Comparison of ENCODE assay signal across 8 mouse cellular contexts in the genomic region with DNA sequence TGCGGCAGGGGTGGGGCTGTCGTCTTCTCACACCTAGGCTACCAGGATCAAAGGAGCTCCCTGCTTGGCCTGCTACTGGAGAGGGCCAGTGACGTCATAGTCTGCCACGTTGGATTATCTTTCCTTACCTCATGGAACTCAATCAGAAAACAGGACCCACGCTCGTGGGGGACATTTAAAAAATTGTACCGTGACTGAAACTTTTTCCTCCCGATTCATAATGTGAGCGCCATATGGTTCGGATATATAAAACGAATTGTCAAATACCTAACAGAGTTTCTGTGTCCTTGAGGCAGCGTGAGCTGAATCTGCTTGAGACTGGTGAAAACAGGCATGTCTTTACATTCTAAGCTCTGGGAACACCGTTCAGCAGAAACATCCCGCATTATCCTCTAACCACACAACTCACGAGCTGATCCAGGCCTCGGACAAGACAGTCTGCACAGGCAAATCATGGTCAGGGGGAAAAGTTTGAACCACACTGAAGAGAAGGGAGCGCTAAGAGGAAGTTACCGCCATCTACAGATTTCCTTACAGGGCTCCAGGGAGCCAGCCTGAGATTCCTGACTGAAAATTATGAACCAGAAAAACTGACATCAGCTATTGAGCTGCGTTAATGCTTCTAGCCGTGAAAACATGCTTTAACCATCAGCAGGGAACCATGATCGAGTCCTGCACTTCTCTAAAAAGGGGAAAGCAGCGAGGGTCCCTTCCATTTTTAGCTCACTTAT. TPM values are rescaled to one million over a fixed set of nuclear protein-coding genes. Genes with fewer than 3 reads are reported as not detected.
A peak's percentile ranks its signal among the peaks of the same experiment; 100 is the strongest.
DNase-seq lines count a peak whose midpoint lies in the region; ATAC-seq and TF ChIP-seq lines count a peak whose summit lies in the region.

No protein-coding gene starts in this region.

- H3K27ac ChIP-seq in kidney, postnatal 0 days = no peak overlapping the region
- H3K27ac ChIP-seq in kidney, adult 2 months (ENCODE audit: insufficient read depth, low read depth, low read length) = no peak overlapping the region
- no peak overlapping the region for H3K27ac ChIP-seq in embryonic facial prominence, embryonic 10.5 days (replicated peaks)
- H3K27ac ChIP-seq in hindbrain, postnatal 0 days = no peak overlapping the region; the same call in 1 of the 2 replicates
- no peak overlapping the region for H3K27ac ChIP-seq in midbrain, embryonic 14.5 days (replicated peaks; ENCODE audit: low read depth, low read length)

- 0 out of 2 replicates have a peak, but pooled peaks cover 4% of the 10 kb centered on the region for H3K27me3 ChIP-seq in kidney, postnatal 0 days (ENCODE audit: insufficient read depth, low read length)
- H3K27me3 ChIP-seq in kidney, adult 2 months (replicated peaks; ENCODE audit: control insufficient read depth, insufficient read depth, low read length) = peaks cover 3% of the 10 kb centered on the region
- H3K27me3 ChIP-seq in embryonic facial prominence, embryonic 10.5 days (replicated peaks; ENCODE audit: low read depth, poor library complexity, severe bottlenecking) = peaks cover 51% of the 10 kb centered on the region
- no peaks in the 10 kb centered on the region; the same call in 1 of the 2 replicates for H3K27me3 ChIP-seq in hindbrain, postnatal 0 days (ENCODE audit: insufficient read depth, low read length)
- H3K27me3 ChIP-seq in midbrain, embryonic 14.5 days (ENCODE audit: control insufficient read depth, insufficient read depth, low read length) = peaks cover 27% of the 10 kb centered on the region

- no peaks in the 10 kb centered on the region for H3K4me1 ChIP-seq in kidney, postnatal 0 days (replicated peaks; ENCODE audit: insufficient read depth, low read length)
- no peaks in the 10 kb centered on the region for H3K4me1 ChIP-seq in kidney, adult 2 months (ENCODE audit: control insufficient read depth, insufficient read depth, low read length)
- H3K4me1 ChIP-seq in embryonic facial prominence, embryonic 10.5 days = peaks cover 22% of the 10 kb centered on the region
- peaks cover 6% of the 10 kb centered on the region for H3K4me1 ChIP-seq in hindbrain, postnatal 0 days (ENCODE audit: insufficient read depth, low read length)
- peaks cover 14% of the 10 kb centered on the region; the same call in 1 of the 2 replicates for H3K4me1 ChIP-seq in midbrain, embryonic 14.5 days (ENCODE audit: control insufficient read depth, insufficient read depth, low read length)

- H3K9me3 ChIP-seq in kidney, postnatal 0 days (replicated peaks; ENCODE audit: low read length) = no peaks in the 10 kb centered on the region
- H3K9me3 ChIP-seq in embryonic facial prominence, embryonic 10.5 days = no peaks in the 10 kb centered on the region
- H3K9me3 ChIP-seq in hindbrain, postnatal 0 days (ENCODE audit: low read length) = no peaks in the 10 kb centered on the region
- no peaks in the 10 kb centered on the region for H3K9me3 ChIP-seq in midbrain, embryonic 14.5 days (ENCODE audit: control insufficient read depth, low read length)

- H3K4me3 ChIP-seq in kidney, postnatal 0 days (replicated peaks; ENCODE audit: low read depth, low read length) = peak overlapping the region; percentile 58
- H3K4me3 ChIP-seq in kidney, adult 2 months (ENCODE audit: insufficient read depth, low read depth, low read length) = no peak overlapping the region
- peak overlapping the region; percentile 69 for H3K4me3 ChIP-seq in embryonic facial prominence, embryonic 10.5 days
- peak overlapping the region; percentile 61 for H3K4me3 ChIP-seq in hindbrain, postnatal 0 days (ENCODE audit: low read length)
- peak overlapping the region; percentile 55 for H3K4me3 ChIP-seq in midbrain, embryonic 14.5 days (replicated peaks; ENCODE audit: low read depth, low read length)

- DNase-seq in kidney, postnatal 0 days (ENCODE audit: low spot score) = peak; percentile 56
- no peak for DNase-seq in kidney, adult 2 months
- peak; percentile 39 for DNase-seq in embryonic facial prominence, embryonic 10.5 days (ENCODE audit: low spot score)
- peak; percentile 29 for DNase-seq in hindbrain, postnatal 0 days (ENCODE audit: low spot score)
- DNase-seq in midbrain, embryonic 14.5 days = peak; percentile 51
- DNase-seq in testis, postnatal 14 days (ENCODE audit: low spot score) = no peak
- DNase-seq in spleen, postnatal 10 days (ENCODE audit: low spot score in 2 of 2) = no peak
- DNase-seq in thymus, postnatal 4 days = no peak

- TF ChIP-seq POLR2A in kidney, adult 2 months (IDR thresholded peaks at IDR 0.05; ENCODE audit: low read depth, low read length) = no peak

- WGBS in kidney, postnatal 0 days = 6% methylated on average over 22 of the region's 22 CpGs
- WGBS in kidney, adult 2 months = 11% methylated on average over 22 of the region's 22 CpGs
- 9% methylated on average over 22 of the region's 22 CpGs for WGBS in embryonic facial prominence, embryonic 10.5 days
- 12% methylated on average over 22 of the region's 22 CpGs for WGBS in hindbrain, postnatal 0 days
- WGBS in midbrain, embryonic 14.5 days = 9% methylated on average over 22 of the region's 22 CpGs

- no peak for ATAC-seq in kidney, postnatal 0 days (replicated peaks; ENCODE audit: low FRiP score, low read depth)
- ATAC-seq in hindbrain, postnatal 0 days = no peak
- ATAC-seq in midbrain, embryonic 14.5 days (ENCODE audit: low FRiP score, low TSS enrichment) = no peak

- 0 out of 2 replicates have a peak overlapping the region, but pooled peaks have one; percentile 35 for H3K9ac ChIP-seq in kidney, postnatal 0 days (ENCODE audit: low read depth, low read length)
- peak overlapping the region; percentile 63 for H3K9ac ChIP-seq in hindbrain, postnatal 0 days (replicated peaks; ENCODE audit: low read length)
- H3K9ac ChIP-seq in midbrain, embryonic 14.5 days (replicated peaks; ENCODE audit: low read length) = peak overlapping the region; percentile 64; the same call in 1 of the 2 replicates

- no peaks in the 10 kb centered on the region for H3K36me3 ChIP-seq in kidney, postnatal 0 days (ENCODE audit: insufficient read depth, low read length)
- H3K36me3 ChIP-seq in kidney, adult 2 months (ENCODE audit: control insufficient read depth, insufficient read depth, low read length) = no peaks in the 10 kb centered on the region
- no peaks in the 10 kb centered on the region for H3K36me3 ChIP-seq in embryonic facial prominence, embryonic 10.5 days (replicated peaks)
- no peaks in the 10 kb centered on the region for H3K36me3 ChIP-seq in hindbrain, postnatal 0 days (ENCODE audit: insufficient read depth, low read length)
- H3K36me3 ChIP-seq in midbrain, embryonic 14.5 days (ENCODE audit: control insufficient read depth, insufficient read depth, low read length) = no peaks in the 10 kb centered on the region

- TF ChIP-seq CTCF in kidney, postnatal 0 days (IDR thresholded peaks at IDR 0.05; ENCODE audit: low read depth) = no peak; the same call in 1 of the 2 replicates
- no peak for TF ChIP-seq CTCF in kidney, adult 2 months (conservative IDR thresholded peaks at IDR 0.05; ENCODE audit: insufficient read depth, insufficient read length, low read depth, low read length)
- TF ChIP-seq CTCF in hindbrain, postnatal 0 days (IDR thresholded peaks at IDR 0.05; ENCODE audit: low read depth) = no peak

- peak overlapping the region; percentile 93 for H3K4me2 ChIP-seq in kidney, postnatal 0 days (ENCODE audit: low read length)
- H3K4me2 ChIP-seq in hindbrain, postnatal 0 days (ENCODE audit: low read depth, low read length) = peak overlapping the region; percentile 97
- peak overlapping the region; percentile 95 for H3K4me2 ChIP-seq in midbrain, embryonic 14.5 days (ENCODE audit: low read length)

RNA-seq across cellular contexts. Expression of gene Adcy2, which starts 1.4 kb away (rescaled TPM):
- polyA plus RNA-seq in kidney, postnatal 0 days (2015; fragmentation: Nextera tagmentation; extraction: Ambion mirVana) = 3.4 and 4.0 TPM in 2 replicates
- 0.38 and 0.83 TPM in 2 replicates for polyA plus RNA-seq in kidney, adult 2 months (2012; rRNA removed)
- 0.54 and 0.66 TPM in 2 replicates for polyA plus RNA-seq in embryonic facial prominence, embryonic 10.5 days (2016; fragmentation: Nextera tagmentation; extraction: Ambion mirVana)
- total RNA-seq in hindbrain, postnatal 0 days (2014; rRNA removed) = 35.1 and 44.2 TPM in 2 replicates
- 16.7 and 16.9 TPM in 2 replicates for polyA plus RNA-seq in hindbrain, postnatal 0 days (2015; fragmentation: Nextera tagmentation; extraction: Ambion mirVana)
- 6.7 and 7.4 TPM in 2 replicates for polyA plus RNA-seq in midbrain, embryonic 14.5 days (2014; fragmentation: Nextera tagmentation; extraction: Ambion mirVana)

Comparison
In these comparisons a context has a peak if more than half of its experiments do, and no peak if none do; other contexts are left out.
1. DNase-seq: peak in kidney, postnatal 0 days (single experiment), embryonic facial prominence, embryonic 10.5 days (single experiment), hindbrain, postnatal 0 days (single experiment) and midbrain, embryonic 14.5 days (single experiment); none in kidney, adult 2 months (single experiment), testis, postnatal 14 days (single experiment), spleen, postnatal 10 days (0 of 2) and thymus, postnatal 4 days (single experiment).
2. Peak in every context shown above with its lines, with median percentiles within 50 percentile points of each other: H3K4me2 ChIP-seq and H3K9ac ChIP-seq.